Mouse (Mus musculus): ENCODE data around the gene Prim2. TPM values are rescaled to one million over a fixed set of nuclear protein-coding genes. Genes with fewer than 3 reads are reported as not detected.

Gene Prim2
- 45.9 and 47.4 TPM in 2 replicates for polyA plus RNA-seq (2016; fragmentation: Nextera tagmentation; extraction: Ambion mirVana)

- Histone ChIP-seq H3K4me2 (peak within 1 kb of the TSS; percentile 84), H3K27ac (peak within 1 kb of the TSS; percentile 81)
- under 1% methylated on average over 26 of the region's 26 CpGs for WGBS
Observed at GRCm38 (mm10) chr1:33669708-33670141, at the start of gene Prim2. Gene Prim2, minus strand, starts transcription at chr1:33669795.

DNA sequence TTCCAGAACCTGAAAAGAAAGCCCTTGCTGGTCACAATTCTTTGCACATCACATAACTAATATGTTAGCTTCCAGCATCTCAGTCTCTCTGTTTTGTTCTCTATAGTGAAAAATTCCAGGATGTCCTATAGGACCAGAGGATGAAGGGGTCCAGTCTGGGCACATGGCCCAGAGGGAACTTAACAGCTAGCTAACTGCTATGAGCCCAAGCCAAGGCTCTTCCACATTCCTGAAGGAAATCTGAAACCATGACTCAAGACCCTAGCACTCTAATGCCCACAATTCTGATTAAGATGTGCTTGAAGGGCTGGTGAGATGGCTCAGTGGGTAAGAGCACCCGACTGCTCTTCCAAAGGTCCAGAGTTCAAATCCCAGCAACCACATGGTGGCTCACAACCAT lies 48.0 kb upstream of the Prim2 start:
- ATAC-seq (ENCODE audit: insufficient number of reproducible peaks, insufficient read depth, low FRiP score, low TSS enrichment, low read depth) = no peak
- peaks cover 10% of the 10 kb centered on the region for H3K4me1 ChIP-seq (replicated peaks)
- H3K9ac ChIP-seq (replicated peaks) = no peak overlapping the region
- H3K27ac ChIP-seq = no peak overlapping the region
- no peak overlapping the region for H3K4me2 ChIP-seq
- H3K27me3 ChIP-seq = no peaks in the 10 kb centered on the region
- peaks cover 11% of the 10 kb centered on the region for H3K36me3 ChIP-seq
- H3K9me3 ChIP-seq = no peaks in the 10 kb centered on the region
- 80% methylated on average over 1 of the region's 1 CpGs for WGBS
- H3K4me3 ChIP-seq (replicated peaks) = no peak overlapping the region

More at GRCm38 (mm10) chr1:33669708-33670141, at the start of gene Prim2:
- Histone ChIP-seq H3K9me3 (no peaks in the 10 kb centered on the region), H3K27me3 (no peaks in the 10 kb centered on the region), H3K9ac (replicated peaks) (peak within 1 kb of the TSS; percentile 63), H3K36me3 (peaks cover 29% of the 10 kb centered on the region), H3K4me3 (replicated peaks) (peak within 1 kb of the TSS; percentile 66), H3K4me1 (replicated peaks) (peaks cover 4% of the 10 kb centered on the region; the same call in 1 of the 2 replicates)
- ATAC-seq (ENCODE audit: insufficient number of reproducible peaks, insufficient read depth, low FRiP score, low TSS enrichment, low read depth) = peak; percentile 86

- H3K4me2 ChIP-seq = peak overlapping the region; percentile 25
- no peaks in the 10 kb centered on the region for H3K27me3 ChIP-seq
- 4% methylated on average over 10 of the region's 10 CpGs for WGBS
- no peaks in the 10 kb centered on the region; the same call in 1 of the 2 replicates for H3K4me1 ChIP-seq (replicated peaks)
- no peaks in the 10 kb centered on the region for H3K9me3 ChIP-seq
- H3K4me3 ChIP-seq (replicated peaks) = no peak overlapping the region
- no peak overlapping the region for H3K9ac ChIP-seq (replicated peaks)
- H3K27ac ChIP-seq = no peak overlapping the region
- H3K36me3 ChIP-seq = no peaks in the 10 kb centered on the region
- no peak for ATAC-seq (ENCODE audit: insufficient number of reproducible peaks, insufficient read depth, low FRiP score, low TSS enrichment, low read depth)
Observed at GRCm38 (mm10) chr1:33714796-33715195, 45.2 kb upstream of the Prim2 start.

- 80% methylated on average over 5 of the region's 5 CpGs for WGBS
- ATAC-seq (ENCODE audit: insufficient number of reproducible peaks, insufficient read depth, low FRiP score, low TSS enrichment, low read depth) = no peak
- H3K27ac ChIP-seq = no peak overlapping the region
Observed at GRCm38 (mm10) chr1:33712026-33712425, 42.4 kb upstream of the Prim2 start.

DNA sequence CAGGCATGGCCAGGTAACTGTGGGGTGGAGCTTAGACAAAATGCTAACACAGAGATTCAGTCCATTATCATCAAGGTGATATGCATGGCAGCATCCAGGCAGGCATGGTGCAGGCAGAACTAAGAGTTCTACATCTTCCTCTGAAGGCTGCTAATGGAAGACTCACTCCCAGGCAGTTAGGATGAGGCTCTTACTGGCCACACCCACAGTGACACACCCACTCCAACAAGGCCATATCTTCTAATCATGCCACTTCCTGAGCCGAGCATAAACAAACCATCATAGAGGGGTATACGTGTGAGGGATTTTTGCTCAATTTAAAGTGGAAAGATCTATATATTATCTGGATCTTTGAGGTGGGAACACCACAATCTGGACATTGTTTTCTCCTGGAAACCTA lies 40.0 kb upstream of the Prim2 start:
- 76% methylated on average over 2 of the region's 2 CpGs for WGBS
- H3K9ac ChIP-seq (replicated peaks) = no peak overlapping the region

More at GRCm38 (mm10) chr1:33712026-33712425, 42.4 kb upstream of the Prim2 start:
- no peaks in the 10 kb centered on the region for H3K27me3 ChIP-seq
- no peaks in the 10 kb centered on the region for H3K9me3 ChIP-seq
- H3K4me3 ChIP-seq (replicated peaks) = no peak overlapping the region
- H3K36me3 ChIP-seq = no peaks in the 10 kb centered on the region
- H3K4me1 ChIP-seq (replicated peaks) = no peaks in the 10 kb centered on the region; the same call in 1 of the 2 replicates
- no peak overlapping the region for H3K9ac ChIP-seq (replicated peaks)
- no peak overlapping the region for H3K4me2 ChIP-seq

GRCm38 (mm10) chr1:33701244-33701643 lies 31.6 kb upstream of the Prim2 start:
- Histone ChIP-seq H3K4me3 (replicated peaks) (no peak overlapping the region), H3K9ac (replicated peaks) (no peak overlapping the region), H3K4me1 (replicated peaks) (no peaks in the 10 kb centered on the region), H3K27me3 (no peaks in the 10 kb centered on the region), H3K36me3 (no peaks in the 10 kb centered on the region), H3K27ac (no peak overlapping the region), H3K9me3 (no peaks in the 10 kb centered on the region), H3K4me2 (no peak overlapping the region)
- WGBS = 96% methylated on average over 3 of the region's 3 CpGs
- ATAC-seq (ENCODE audit: insufficient number of reproducible peaks, insufficient read depth, low FRiP score, low TSS enrichment, low read depth) = no peak

More for the DNA sequence above, 40.0 kb upstream of the Prim2 start:
- H3K4me2 ChIP-seq = no peak overlapping the region
- H3K4me1 ChIP-seq (replicated peaks) = no peaks in the 10 kb centered on the region
- H3K27me3 ChIP-seq = no peaks in the 10 kb centered on the region
- H3K27ac ChIP-seq = no peak overlapping the region
- no peak overlapping the region for H3K4me3 ChIP-seq (replicated peaks)
- no peaks in the 10 kb centered on the region for H3K36me3 ChIP-seq
- no peaks in the 10 kb centered on the region for H3K9me3 ChIP-seq
- ATAC-seq (ENCODE audit: insufficient number of reproducible peaks, insufficient read depth, low FRiP score, low TSS enrichment, low read depth) = no peak

- Histone ChIP-seq H3K27me3 (no peaks in the 10 kb centered on the region), H3K9me3 (no peaks in the 10 kb centered on the region), H3K9ac (replicated peaks) (no peak overlapping the region), H3K36me3 (no peaks in the 10 kb centered on the region), H3K27ac (no peak overlapping the region), H3K4me2 (no peak overlapping the region), H3K4me3 (replicated peaks) (no peak overlapping the region), H3K4me1 (replicated peaks) (no peaks in the 10 kb centered on the region)
- no peak for ATAC-seq (ENCODE audit: insufficient number of reproducible peaks, insufficient read depth, low FRiP score, low TSS enrichment, low read depth)
- WGBS = 83% methylated on average over 2 of the region's 2 CpGs
Observed at GRCm38 (mm10) chr1:33696016-33696415, 26.4 kb upstream of the Prim2 start.

DNA sequence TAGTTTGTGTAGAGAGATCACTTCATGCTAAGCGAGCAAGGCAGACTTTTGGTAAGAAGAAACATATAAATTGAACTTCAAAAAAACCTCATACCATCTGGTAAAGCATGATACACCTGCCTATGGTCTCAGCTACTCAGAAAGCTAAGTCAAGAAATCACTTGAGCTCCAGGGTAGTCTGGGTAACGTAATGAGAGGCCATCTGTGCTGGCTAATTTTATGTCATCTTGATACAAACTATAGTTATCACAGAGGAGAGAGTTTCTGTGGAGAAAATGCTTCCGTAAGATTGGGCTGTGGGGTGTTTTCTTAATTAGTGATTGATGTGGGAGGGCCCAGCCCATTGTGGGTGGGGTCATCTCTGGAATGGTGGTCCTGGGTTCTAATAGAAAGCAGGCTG lies 24.3 kb upstream of the Prim2 start:
- Histone ChIP-seq H3K9me3 (no peaks in the 10 kb centered on the region), H3K4me3 (replicated peaks) (no peak overlapping the region), H3K4me2 (no peak overlapping the region), H3K27ac (no peak overlapping the region), H3K4me1 (replicated peaks) (peaks cover 2% of the 10 kb centered on the region; the same call in 1 of the 2 replicates), H3K9ac (replicated peaks) (no peak overlapping the region), H3K27me3 (no peaks in the 10 kb centered on the region), H3K36me3 (no peaks in the 10 kb centered on the region)
- 81% methylated on average over 3 of the region's 3 CpGs for WGBS
- ATAC-seq (ENCODE audit: insufficient number of reproducible peaks, insufficient read depth, low FRiP score, low TSS enrichment, low read depth) = no peak

- WGBS = 48% methylated on average over 4 of the region's 4 CpGs
- no peaks in the 10 kb centered on the region for H3K9me3 ChIP-seq
- H3K36me3 ChIP-seq = no peaks in the 10 kb centered on the region
- no peak overlapping the region for H3K27ac ChIP-seq
- no peaks in the 10 kb centered on the region for H3K27me3 ChIP-seq
- H3K9ac ChIP-seq (replicated peaks) = no peak overlapping the region
- peaks cover 13% of the 10 kb centered on the region for H3K4me1 ChIP-seq (replicated peaks)
- no peak overlapping the region for H3K4me3 ChIP-seq (replicated peaks)
- no peak for ATAC-seq (ENCODE audit: insufficient number of reproducible peaks, insufficient read depth, low FRiP score, low TSS enrichment, low read depth)
- no peak overlapping the region for H3K4me2 ChIP-seq
Observed at GRCm38 (mm10) chr1:33690087-33690448, 20.5 kb upstream of the Prim2 start.

GRCm38 (mm10) chr1:33689446-33690086 lies 20.0 kb upstream of the Prim2 start:
- Histone ChIP-seq H3K4me2 (no peak overlapping the region), H3K27ac (no peak overlapping the region), H3K9ac (replicated peaks) (no peak overlapping the region), H3K36me3 (no peaks in the 10 kb centered on the region), H3K4me3 (replicated peaks) (no peak overlapping the region), H3K9me3 (no peaks in the 10 kb centered on the region), H3K4me1 (replicated peaks) (peaks cover 13% of the 10 kb centered on the region), H3K27me3 (no peaks in the 10 kb centered on the region)
- no peak for ATAC-seq (ENCODE audit: insufficient number of reproducible peaks, insufficient read depth, low FRiP score, low TSS enrichment, low read depth)
- 84% methylated on average over 8 of the region's 8 CpGs for WGBS

DNA sequence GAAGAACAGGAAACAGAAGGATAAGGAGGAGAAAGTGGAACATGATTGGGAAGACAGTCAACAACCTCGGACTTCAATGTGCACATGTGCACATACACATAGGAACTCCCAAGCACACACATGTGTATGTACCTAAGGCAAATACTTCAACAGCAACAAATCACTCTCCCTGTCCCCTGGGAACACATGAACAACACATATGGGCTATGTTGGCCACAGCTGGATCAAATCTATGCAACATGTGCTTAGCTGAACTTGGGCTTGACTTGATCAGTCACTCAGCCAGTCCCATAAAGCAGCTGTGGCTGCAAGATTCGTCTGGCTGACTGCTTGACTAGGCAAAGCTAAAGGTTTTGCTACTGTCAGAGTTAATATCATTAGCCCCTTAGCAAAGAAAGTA lies 19.2 kb upstream of the Prim2 start:
- Histone ChIP-seq H3K4me1 (replicated peaks) (peaks cover 13% of the 10 kb centered on the region), H3K27ac (no peak overlapping the region), H3K36me3 (no peaks in the 10 kb centered on the region), H3K9ac (replicated peaks) (no peak overlapping the region), H3K4me2 (no peak overlapping the region), H3K27me3 (no peaks in the 10 kb centered on the region), H3K9me3 (no peaks in the 10 kb centered on the region), H3K4me3 (replicated peaks) (no peak overlapping the region)
- 51% methylated on average over 2 of the region's 2 CpGs for WGBS
- ATAC-seq (ENCODE audit: insufficient number of reproducible peaks, insufficient read depth, low FRiP score, low TSS enrichment, low read depth) = peak; percentile 20; the same call in 1 of the 2 replicates

- no peak for ATAC-seq (ENCODE audit: insufficient number of reproducible peaks, insufficient read depth, low FRiP score, low TSS enrichment, low read depth)
- H3K9ac ChIP-seq (replicated peaks) = no peak overlapping the region
- no peak overlapping the region for H3K27ac ChIP-seq
- H3K4me3 ChIP-seq (replicated peaks) = no peak overlapping the region
- H3K4me2 ChIP-seq = no peak overlapping the region
- no peaks in the 10 kb centered on the region for H3K36me3 ChIP-seq
- H3K4me1 ChIP-seq (replicated peaks) = peaks cover 13% of the 10 kb centered on the region
- no peaks in the 10 kb centered on the region for H3K27me3 ChIP-seq
- 66% methylated on average over 8 of the region's 8 CpGs for WGBS
- no peaks in the 10 kb centered on the region for H3K9me3 ChIP-seq
Observed at GRCm38 (mm10) chr1:33684459-33684858, 14.9 kb upstream of the Prim2 start.
